Mouse (Mus musculus): ENCODE data around the gene Dhtkd1. TPM values are rescaled to one million over a fixed set of nuclear protein-coding genes. Genes with fewer than 3 reads are reported as not detected.

Gene Dhtkd1
- polyA plus RNA-seq, 1 experiment: 16.8 TPM

GRCm38 (mm10) chr2:5888865-5889264, 53.7 kb downstream of the Dhtkd1 start:
- TF ChIP-seq CTCF (IDR thresholded peaks at IDR 0.05; ENCODE audit: borderline replicate concordance, extremely low read depth, insufficient read depth, insufficient read length) (no peak), POLR2A (IDR thresholded peaks at IDR 0.05; ENCODE audit: borderline replicate concordance, extremely low read depth, insufficient read depth, insufficient read length, poor library complexity, severe bottlenecking) (no peak)
- DNase-seq (ENCODE audit: low read depth): no peak

GRCm38 (mm10) chr2:5877446-5877845, 65.1 kb downstream of the Dhtkd1 start:
- TF ChIP-seq POLR2A (IDR thresholded peaks at IDR 0.05; ENCODE audit: borderline replicate concordance, extremely low read depth, insufficient read depth, insufficient read length, poor library complexity, severe bottlenecking): no peak
- TF ChIP-seq CTCF (IDR thresholded peaks at IDR 0.05; ENCODE audit: borderline replicate concordance, extremely low read depth, insufficient read depth, insufficient read length): no peak
- DNase-seq (ENCODE audit: low read depth): no peak

DNA sequence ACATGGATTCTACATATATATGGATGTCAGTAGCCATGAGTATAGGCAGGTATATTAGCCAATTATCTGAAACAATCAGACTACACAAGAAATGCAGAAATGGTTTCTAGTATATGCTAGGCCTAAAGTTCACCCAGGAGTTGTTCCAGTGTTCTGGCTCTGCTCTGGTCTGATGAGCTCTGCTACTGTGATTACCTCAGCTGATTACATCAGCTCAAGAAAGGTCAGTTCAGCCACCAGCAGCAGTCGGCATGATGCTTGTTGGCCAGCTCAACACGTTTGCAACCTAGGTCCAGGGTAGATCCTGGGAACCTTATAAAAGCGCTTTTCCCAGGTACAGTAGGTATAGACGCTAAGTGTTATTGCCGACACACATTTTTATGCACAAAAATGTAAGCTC, 72.8 kb downstream of the Dhtkd1 start:
- no peak for DNase-seq (ENCODE audit: low read depth)
- TF ChIP-seq POLR2A (IDR thresholded peaks at IDR 0.05; ENCODE audit: borderline replicate concordance, extremely low read depth, insufficient read depth, insufficient read length, poor library complexity, severe bottlenecking) (no peak), CTCF (IDR thresholded peaks at IDR 0.05; ENCODE audit: borderline replicate concordance, extremely low read depth, insufficient read depth, insufficient read length) (no peak)

- TF ChIP-seq POLR2A (IDR thresholded peaks at IDR 0.05; ENCODE audit: borderline replicate concordance, extremely low read depth, insufficient read depth, insufficient read length, poor library complexity, severe bottlenecking) (no peak), CTCF (IDR thresholded peaks at IDR 0.05; ENCODE audit: borderline replicate concordance, extremely low read depth, insufficient read depth, insufficient read length) (no peak)
- no peak for DNase-seq (ENCODE audit: low read depth)
Observed at GRCm38 (mm10) chr2:5867681-5868080, 74.9 kb downstream of the Dhtkd1 start.

GRCm38 (mm10) chr2:5862834-5863233, 79.8 kb downstream of the Dhtkd1 start, which contains the start of gene Gm13199:
Gene Gm13199 (minus strand): TSS chr2:5862934.
- TF ChIP-seq CTCF (IDR thresholded peaks at IDR 0.05; ENCODE audit: borderline replicate concordance, extremely low read depth, insufficient read depth, insufficient read length) (no peak), POLR2A (IDR thresholded peaks at IDR 0.05; ENCODE audit: borderline replicate concordance, extremely low read depth, insufficient read depth, insufficient read length, poor library complexity, severe bottlenecking) (no peak)
- no peak for DNase-seq (ENCODE audit: low read depth)

DNA sequence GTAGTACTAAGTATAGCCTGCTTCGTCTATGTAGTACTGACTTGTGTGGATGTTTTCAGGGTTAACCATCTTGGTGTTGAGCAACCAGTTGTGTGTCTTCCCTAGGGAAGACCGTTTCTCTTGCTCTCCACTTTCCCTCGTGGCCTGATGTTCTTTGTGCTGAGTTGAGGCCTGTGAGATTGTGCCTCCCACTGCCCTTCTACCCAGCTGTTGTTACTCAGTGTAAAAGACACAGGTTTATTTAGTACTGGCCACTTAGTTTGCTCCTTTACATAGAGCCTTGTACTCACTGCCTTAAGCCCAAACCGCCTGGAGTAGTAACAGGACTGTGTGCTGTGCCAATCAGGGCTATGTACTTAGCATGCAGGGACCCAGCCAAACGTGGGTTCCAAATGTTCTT, 90.7 kb downstream of the Dhtkd1 start:
- DNase-seq (ENCODE audit: low read depth): no peak
- TF ChIP-seq CTCF (IDR thresholded peaks at IDR 0.05; ENCODE audit: borderline replicate concordance, extremely low read depth, insufficient read depth, insufficient read length) (no peak), POLR2A (IDR thresholded peaks at IDR 0.05; ENCODE audit: borderline replicate concordance, extremely low read depth, insufficient read depth, insufficient read length, poor library complexity, severe bottlenecking) (no peak)

DNA sequence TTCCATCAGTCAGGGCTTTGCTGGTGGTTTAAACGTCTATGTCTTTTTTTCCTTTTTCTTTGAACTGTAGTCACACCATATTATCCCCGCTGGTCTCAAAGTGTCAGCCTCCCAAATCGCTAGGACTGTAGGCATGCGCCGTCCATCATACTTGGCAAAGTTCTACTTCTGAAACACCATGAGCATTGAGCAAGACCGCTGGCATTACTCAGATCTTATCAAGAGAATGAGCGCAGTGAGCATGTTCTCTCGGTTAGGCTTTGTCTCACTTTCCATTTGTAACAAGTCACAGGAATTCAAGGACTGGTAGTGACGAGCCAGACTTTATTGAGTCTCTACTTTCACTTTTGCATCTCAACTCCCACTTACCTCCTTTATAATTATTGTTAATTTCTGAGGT, 91.5 kb downstream of the Dhtkd1 start:
- DNase-seq (ENCODE audit: low read depth): no peak
- TF ChIP-seq POLR2A (IDR thresholded peaks at IDR 0.05; ENCODE audit: borderline replicate concordance, extremely low read depth, insufficient read depth, insufficient read length, poor library complexity, severe bottlenecking) (no peak), CTCF (IDR thresholded peaks at IDR 0.05; ENCODE audit: borderline replicate concordance, extremely low read depth, insufficient read depth, insufficient read length) (no peak)

Other genes with a start within 250 kb of the Dhtkd1 start
- gene Camk1d, start 228.3 kb downstream of the Dhtkd1 start, polyA plus RNA-seq (2012; rRNA removed): 5.2 and 7.3 TPM in 2 replicates
- 16.6 and 19.4 TPM in 2 replicates for gene Nudt5, start 97.8 kb downstream of the Dhtkd1 start, polyA plus RNA-seq (2012; rRNA removed)
- gene Cdc123, start 97.6 kb downstream of the Dhtkd1 start, polyA plus RNA-seq (2012; rRNA removed): 151 and 186 TPM in 2 replicates
- gene Gm13199, start 79.9 kb downstream of the Dhtkd1 start, polyA plus RNA-seq (2012; rRNA removed): 6.2 and 12.1 TPM in 2 replicates
- 156 and 186 TPM in 2 replicates for gene Sec61a2, start 47.4 kb downstream of the Dhtkd1 start, polyA plus RNA-seq (2012; rRNA removed)
- 8.9 and 16.6 TPM in 2 replicates for gene Upf2, start 8.7 kb upstream of the Dhtkd1 start, polyA plus RNA-seq (2012; rRNA removed)
- 2.4 and 3.1 TPM in 2 replicates for gene Proser2, start 187.4 kb upstream of the Dhtkd1 start, polyA plus RNA-seq (2012; rRNA removed)